In the genomic region with DNA sequence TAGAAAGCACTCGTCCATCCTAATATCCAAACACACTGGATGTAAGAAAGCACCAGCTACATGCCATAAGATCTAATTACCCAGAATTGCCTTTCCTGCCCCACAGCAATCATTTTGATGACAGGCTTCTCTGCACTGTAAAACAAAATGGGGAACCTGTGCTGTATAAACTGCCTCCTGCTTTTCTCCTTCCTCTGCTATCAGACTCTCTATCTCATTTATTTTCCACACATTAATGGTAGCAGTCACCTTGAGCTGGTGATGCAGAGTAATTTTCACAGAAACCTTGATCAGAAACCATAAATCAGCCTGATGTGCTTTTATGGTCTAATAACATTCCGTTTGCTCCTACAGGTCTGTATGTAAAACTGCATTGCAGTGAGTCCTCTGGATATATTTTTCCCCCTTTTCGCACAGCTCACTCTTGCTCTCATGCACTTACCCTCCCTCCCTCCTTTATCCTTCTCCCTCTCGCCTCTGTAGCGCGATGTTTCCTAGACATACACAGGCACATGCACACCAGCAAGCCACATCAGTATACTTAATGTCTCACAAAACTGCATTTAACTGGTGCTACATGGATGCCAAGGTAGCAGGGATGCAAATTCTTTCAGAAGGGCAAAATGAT, we compare ENCODE assay signal across 17 mouse cellular contexts.
A peak's percentile ranks its signal among the peaks of the same experiment; 100 is the strongest.
DNase-seq lines count a peak whose midpoint lies in the region; ATAC-seq lines count a peak whose summit lies in the region.
"Had no signal": no experiment of that assay in that cellular context is flagged by ENCODE, and none has a peak within 500 bp of the region (broad histone marks: within the 10 kb centered on the region; RNA-seq: fewer than 3 reads in every experiment).

No protein-coding gene starts in this region.

- no peaks in the 10 kb centered on the region for H3K27me3 ChIP-seq in neural tube, embryonic 11.5 days (ENCODE audit: control insufficient read depth, insufficient read depth, low read length)
- H3K27me3 ChIP-seq in hindbrain, embryonic 13.5 days = no peaks in the 10 kb centered on the region
- H3K27me3 ChIP-seq in midbrain, embryonic 11.5 days (ENCODE audit: control insufficient read depth, insufficient read depth, low read length) = no peaks in the 10 kb centered on the region
- H3K27me3 ChIP-seq: CH12.LX; embryonic facial prominence, embryonic 15.5 days; intestine, embryonic 15.5 days; Patski; stomach, embryonic 15.5 days had no signal

- H3K27ac ChIP-seq in neural tube, embryonic 11.5 days (ENCODE audit: low read depth, low read length) = peak overlapping the region; percentile 44; the same call in 1 of the 2 replicates
- peak overlapping the region; percentile 92 for H3K27ac ChIP-seq in hindbrain, embryonic 13.5 days
- no peak overlapping the region for H3K27ac ChIP-seq in midbrain, embryonic 11.5 days (ENCODE audit: low read depth, low read length)
- H3K27ac ChIP-seq: embryonic facial prominence, embryonic 15.5 days; intestine, embryonic 15.5 days; left cerebral cortex, adult 2 months; stomach, embryonic 15.5 days had no signal

- WGBS in neural tube, embryonic 11.5 days = 68% methylated on average over 6 of the region's 6 CpGs
- WGBS in hindbrain, embryonic 13.5 days = 44% methylated on average over 6 of the region's 6 CpGs
- WGBS in midbrain, embryonic 11.5 days = 85% methylated on average over 6 of the region's 6 CpGs

- no peak overlapping the region for H3K4me3 ChIP-seq in neural tube, embryonic 11.5 days (ENCODE audit: low read depth, low read length)
- no peak overlapping the region for H3K4me3 ChIP-seq in hindbrain, embryonic 13.5 days
- H3K4me3 ChIP-seq in midbrain, embryonic 11.5 days (ENCODE audit: low read depth, low read length) = no peak overlapping the region
- H3K4me3 ChIP-seq: embryonic facial prominence, embryonic 15.5 days; intestine, embryonic 15.5 days; left cerebral cortex, adult 2 months; stomach, embryonic 15.5 days had no signal

- H3K9ac ChIP-seq in neural tube, embryonic 11.5 days (ENCODE audit: low read length) = no peak overlapping the region
- peak overlapping the region; percentile 46; the same call in 1 of the 2 replicates for H3K9ac ChIP-seq in hindbrain, embryonic 13.5 days
- no peak overlapping the region for H3K9ac ChIP-seq in midbrain, embryonic 11.5 days (ENCODE audit: low read length)
- H3K9ac ChIP-seq: embryonic facial prominence, embryonic 15.5 days; intestine, embryonic 15.5 days; liver, postnatal 0 days; stomach, embryonic 15.5 days had no signal

- H3K9me3 ChIP-seq in neural tube, embryonic 11.5 days (ENCODE audit: control insufficient read depth, low read length) = no peaks in the 10 kb centered on the region
- no peaks in the 10 kb centered on the region for H3K9me3 ChIP-seq in hindbrain, embryonic 13.5 days
- no peaks in the 10 kb centered on the region for H3K9me3 ChIP-seq in midbrain, embryonic 11.5 days (ENCODE audit: control insufficient read depth, low read length)
- H3K9me3 ChIP-seq: embryonic facial prominence, embryonic 15.5 days; intestine, embryonic 15.5 days; stomach, embryonic 15.5 days had no signal

- no peaks in the 10 kb centered on the region for H3K36me3 ChIP-seq in neural tube, embryonic 11.5 days (ENCODE audit: control insufficient read depth, insufficient read depth, low read length)
- H3K36me3 ChIP-seq in hindbrain, embryonic 13.5 days = no peaks in the 10 kb centered on the region
- H3K36me3 ChIP-seq in midbrain, embryonic 11.5 days (ENCODE audit: control insufficient read depth, insufficient read depth, low read length) = no peaks in the 10 kb centered on the region
- H3K36me3 ChIP-seq: embryonic facial prominence, embryonic 15.5 days; intestine, embryonic 15.5 days; stomach, embryonic 15.5 days had no signal

- H3K4me2 ChIP-seq in neural tube, embryonic 11.5 days (ENCODE audit: low read depth) = no peak overlapping the region
- 0 out of 2 replicates have a peak overlapping the region, but pooled peaks have one; percentile 4 for H3K4me2 ChIP-seq in hindbrain, embryonic 13.5 days
- H3K4me2 ChIP-seq in midbrain, embryonic 11.5 days = no peak overlapping the region
- H3K4me2 ChIP-seq: embryonic facial prominence, embryonic 15.5 days; intestine, embryonic 15.5 days; stomach, embryonic 15.5 days had no signal

- no peak for DNase-seq in neural tube, embryonic 11.5 days (ENCODE audit: low spot score)
- DNase-seq in neural tube, embryonic 10.5 days (ENCODE audit: extremely low spot score, low spot score) = no peak
- DNase-seq in midbrain, embryonic 11.5 days (ENCODE audit: low spot score, missing footprints) = no peak
- no peak for DNase-seq in layer of hippocampus, postnatal 14 days (ENCODE audit: low spot score in 2 of 2)
- DNase-seq in heart, adult 8-10 months (ENCODE audit: low spot score) = no peak
- no peak for DNase-seq in layer of hippocampus, adult 8-10 months (ENCODE audit: low spot score in 2 of 2)
- DNase-seq: adrenal gland, adult 2 months; cerebellum, postnatal 36 days; liver, postnatal 0 days; right cerebral cortex, postnatal 14 days had no signal

- H3K4me1 ChIP-seq in neural tube, embryonic 11.5 days (ENCODE audit: control insufficient read depth, insufficient read depth, low read length) = no peaks in the 10 kb centered on the region
- peaks cover 35% of the 10 kb centered on the region for H3K4me1 ChIP-seq in hindbrain, embryonic 13.5 days (replicated peaks)
- H3K4me1 ChIP-seq in midbrain, embryonic 11.5 days (ENCODE audit: control insufficient read depth, insufficient read depth, low read length) = no peaks in the 10 kb centered on the region
- H3K4me1 ChIP-seq: embryonic facial prominence, embryonic 15.5 days; intestine, embryonic 15.5 days; stomach, embryonic 15.5 days had no signal

- ATAC-seq in neural tube, embryonic 11.5 days (ENCODE audit: insufficient read depth, low FRiP score, low TSS enrichment) = 0 out of 2 replicates have a peak, but pooled peaks have one; percentile 56
- ATAC-seq in hindbrain, embryonic 13.5 days (ENCODE audit: low FRiP score) = peak; percentile 90
- 0 out of 2 replicates have a peak, but pooled peaks have one; percentile 55 for ATAC-seq in midbrain, embryonic 11.5 days (ENCODE audit: low FRiP score)
- ATAC-seq: intestine, embryonic 15.5 days; liver, postnatal 0 days; Patski had no signal
